Mouse (Mus musculus): ENCODE measurements around the gene Arhgef7.
A peak's percentile ranks its signal among the peaks of the same experiment; 100 is the strongest.

Arhgef7 gene

DNA sequence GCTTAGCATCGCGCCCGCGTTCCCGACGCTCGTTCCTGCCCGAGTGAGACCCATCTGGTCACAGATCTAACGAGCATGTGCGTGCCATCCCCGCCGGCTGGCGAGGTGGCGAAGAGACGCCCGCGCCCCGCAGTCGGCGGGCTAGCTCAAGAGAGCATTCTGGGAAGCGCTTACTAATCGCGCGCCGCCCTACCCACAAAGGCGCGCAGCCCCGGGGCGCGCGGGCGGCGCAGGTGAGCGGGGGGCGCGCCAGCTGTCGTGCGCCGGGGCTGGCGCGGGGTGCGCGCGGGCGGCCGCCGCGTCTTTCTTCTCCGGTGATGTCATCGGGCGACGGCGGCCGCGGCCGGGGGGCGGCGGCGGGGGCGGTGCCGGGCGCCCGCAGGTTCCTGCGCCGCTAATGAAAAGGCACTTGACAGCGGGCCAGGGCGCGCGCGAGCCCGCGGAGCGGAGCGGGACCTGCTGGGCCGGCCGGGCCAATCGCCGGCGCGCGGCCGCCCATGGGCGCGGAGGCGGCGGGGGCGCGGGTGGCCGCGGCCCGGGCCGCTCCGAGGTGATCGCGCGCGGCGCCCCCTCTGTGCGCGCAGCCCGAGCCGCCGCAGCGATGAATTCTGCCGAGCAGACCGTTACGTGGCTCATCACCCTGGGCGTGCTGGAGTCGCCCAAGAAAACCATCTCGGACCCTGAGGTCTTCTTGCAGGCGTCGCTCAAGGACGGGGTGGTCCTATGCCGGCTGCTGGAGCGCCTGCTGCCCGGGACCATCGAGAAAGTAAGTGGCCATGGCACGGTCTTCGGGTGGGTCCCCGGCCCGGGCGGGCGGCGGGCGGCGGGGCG is at the start of gene Arhgef7:
Arhgef7 (plus strand) TSS at position 71 of the 831 bp plus-strand sequence.
- peak; percentile 78 for DNase-seq (ENCODE audit: low spot score)

DNA sequence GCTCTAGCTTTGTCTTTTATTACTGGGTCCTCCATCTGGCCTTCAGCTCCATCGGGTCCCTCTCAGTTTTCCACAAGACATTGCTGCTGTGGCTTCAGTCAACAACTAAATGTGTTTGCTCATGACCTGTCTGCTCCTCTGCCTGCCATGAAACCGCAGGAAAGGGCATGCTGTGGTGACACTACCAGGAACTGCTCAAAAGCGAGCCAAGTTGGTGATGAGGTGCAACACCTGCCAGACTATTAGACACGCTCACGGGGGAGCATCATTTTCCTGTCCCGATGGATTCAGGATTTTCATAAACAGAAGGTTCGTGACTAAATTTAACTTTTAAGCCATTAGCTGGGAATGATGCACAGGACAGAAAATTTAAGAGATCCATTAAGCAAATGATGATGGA is 43.0 kb upstream of the Arhgef7 start:
- no peak for DNase-seq (ENCODE audit: low spot score)

DNA sequence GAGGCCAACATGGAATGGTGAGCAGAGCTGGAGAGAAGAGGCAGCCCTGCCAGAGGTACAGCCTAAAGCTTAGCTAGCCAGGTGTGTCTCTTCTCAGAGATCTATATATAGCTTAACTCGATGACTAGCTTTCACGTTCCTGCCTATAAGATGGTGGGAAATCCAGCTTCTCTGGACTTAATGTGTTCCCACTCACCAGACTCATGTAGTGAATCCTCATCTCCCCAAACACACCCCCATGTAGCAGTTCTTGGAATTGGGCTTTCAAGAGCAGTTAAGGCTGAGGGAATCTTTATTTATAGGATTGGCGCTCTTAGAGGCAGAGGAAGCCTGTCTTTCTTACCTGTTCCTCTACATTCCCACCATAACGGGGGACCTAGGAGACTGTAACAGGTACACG is 40.3 kb upstream of the Arhgef7 start:
- DNase-seq (ENCODE audit: low spot score), result no peak

DNA sequence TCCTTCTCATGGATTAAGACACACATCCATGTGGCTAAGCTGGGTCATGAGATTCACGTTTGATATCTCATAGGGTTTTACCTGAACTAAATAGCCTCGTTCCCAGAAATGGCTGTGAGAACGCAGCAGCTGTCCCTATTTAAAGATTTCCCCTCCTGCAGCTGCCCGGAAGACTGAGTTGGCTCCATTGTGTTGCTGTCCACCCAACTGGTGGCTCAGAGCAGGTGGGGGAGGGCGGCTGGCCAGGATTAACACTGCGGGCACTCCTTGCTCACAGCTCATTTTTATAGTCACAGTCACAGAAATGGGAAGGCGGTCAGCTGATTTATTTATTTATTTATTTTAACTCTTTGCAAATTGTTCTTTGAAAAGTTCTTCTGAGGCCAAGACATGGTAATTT is 37.6 kb upstream of the Arhgef7 start:
- no peak for DNase-seq (ENCODE audit: low spot score)

DNA sequence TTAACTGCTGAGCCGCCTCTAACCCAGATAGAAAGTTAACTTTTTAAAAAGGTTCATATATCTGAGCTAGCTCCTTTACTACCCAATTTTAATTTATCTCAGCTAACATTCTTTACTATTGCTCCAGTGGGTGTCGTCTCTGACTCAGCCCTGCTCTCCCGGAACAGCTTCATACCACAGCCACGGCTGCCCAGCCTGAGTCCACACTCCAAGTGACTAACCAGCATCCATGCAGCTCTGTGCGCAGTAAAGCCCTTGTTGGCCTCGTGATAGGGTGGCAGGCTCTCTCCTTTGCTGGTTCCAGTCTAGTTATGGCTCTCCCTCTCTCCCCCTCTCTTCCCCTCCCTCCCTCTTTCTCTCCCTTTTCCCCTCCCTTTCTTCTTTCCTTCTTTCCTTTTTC is 36.2 kb upstream of the Arhgef7 start:
- no peak for DNase-seq (ENCODE audit: low spot score)

DNA sequence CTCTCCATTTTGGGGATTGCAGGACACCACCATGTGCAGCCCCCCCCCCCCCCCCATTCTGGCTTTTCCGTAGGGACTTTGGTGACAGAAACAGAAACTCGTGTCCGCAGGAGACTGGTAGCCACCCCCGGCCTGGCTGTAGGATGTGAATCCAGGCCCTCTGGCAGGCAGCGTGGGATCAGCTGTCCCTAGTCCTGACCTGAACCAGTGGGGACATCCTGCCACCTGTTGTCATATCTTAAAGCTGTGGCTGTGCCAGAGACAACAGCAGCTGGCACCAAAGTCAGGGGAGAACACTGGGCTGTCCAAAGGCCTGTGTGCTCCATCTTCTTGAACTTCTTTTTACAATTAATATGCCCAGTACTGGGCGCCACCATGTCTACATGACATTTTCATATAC is 35.8 kb upstream of the Arhgef7 start:
- DNase-seq (ENCODE audit: low spot score), result no peak

DNA sequence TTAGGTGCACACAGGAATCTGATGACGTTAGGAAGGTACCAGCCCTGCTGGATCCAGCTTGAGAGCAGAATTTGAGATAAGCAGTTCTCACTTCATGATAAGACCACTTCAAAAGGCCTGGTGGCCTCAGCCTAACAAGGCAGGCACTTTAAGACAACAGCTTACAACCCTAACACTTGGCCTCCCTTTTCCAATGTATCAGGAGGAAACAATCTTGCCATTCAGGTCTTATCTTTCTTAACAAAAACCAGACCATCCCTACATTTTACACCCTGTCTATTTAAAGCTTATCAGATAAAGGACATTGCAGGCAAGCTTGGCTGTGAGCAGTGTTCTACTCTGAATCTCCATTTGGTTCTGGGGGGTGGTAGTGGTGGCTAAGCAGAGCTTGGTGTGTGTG is 35.1 kb upstream of the Arhgef7 start:
- no peak for DNase-seq (ENCODE audit: low spot score)

DNA sequence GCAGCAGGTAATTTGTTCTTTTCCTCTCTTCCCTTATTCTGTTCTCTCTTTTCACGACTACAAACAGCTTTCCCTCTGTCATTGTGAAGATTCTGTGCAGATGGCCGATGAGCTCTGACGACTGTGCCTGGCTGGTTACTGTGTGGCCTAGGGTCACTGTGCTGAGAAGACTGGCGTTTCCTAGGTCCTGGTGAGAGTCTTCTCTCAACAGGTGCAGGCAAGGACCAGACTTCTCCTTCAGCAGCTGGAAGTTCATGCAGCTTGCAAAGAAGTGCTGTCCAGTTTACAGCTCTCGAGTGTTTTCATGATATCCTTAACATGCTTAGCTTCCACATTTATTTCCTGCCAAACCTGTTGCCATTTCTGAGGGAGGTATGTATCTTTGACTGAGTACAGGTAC is 33.5 kb upstream of the Arhgef7 start:
- DNase-seq (ENCODE audit: low spot score), result no peak

DNA sequence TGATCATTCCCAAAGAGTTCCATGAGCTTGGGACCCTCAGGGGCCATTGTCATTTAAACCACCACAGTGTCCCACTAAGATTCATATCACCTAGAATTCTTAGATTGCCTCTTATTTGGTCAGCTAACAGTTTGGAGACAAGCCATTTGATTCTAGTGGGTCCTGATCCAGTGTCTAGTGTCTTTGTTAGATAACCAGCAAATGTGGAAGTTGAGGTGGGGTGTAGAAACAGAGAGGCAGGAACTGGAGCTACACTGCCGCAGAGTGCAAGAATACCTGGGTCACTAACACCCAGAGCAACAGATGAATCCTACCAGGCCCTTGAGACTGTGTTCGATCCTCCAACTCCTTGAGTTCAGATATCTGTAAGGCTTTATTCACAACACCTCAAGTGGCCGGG is 31.3 kb upstream of the Arhgef7 start:
- no peak for DNase-seq (ENCODE audit: low spot score)

DNA sequence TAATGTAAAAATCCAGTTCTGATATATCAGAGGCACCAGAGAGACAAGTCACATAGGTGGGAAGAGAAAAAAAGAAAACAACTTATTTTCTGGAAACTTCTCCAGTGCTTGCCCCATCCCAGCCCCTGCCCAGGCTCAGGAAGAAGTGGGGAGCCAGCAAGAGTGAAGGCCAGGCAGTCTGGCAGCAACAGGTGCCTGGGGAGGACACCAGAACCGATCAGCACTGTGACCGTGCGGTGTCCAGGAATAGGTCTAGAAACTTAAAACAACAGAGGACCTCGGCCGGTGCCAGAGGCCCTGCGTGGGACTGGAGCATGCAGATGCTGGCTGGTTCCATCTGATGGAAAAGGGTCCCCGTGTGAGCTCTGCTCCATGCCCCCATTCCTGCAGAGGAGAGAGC is 30.1 kb upstream of the Arhgef7 start:
- DNase-seq (ENCODE audit: low spot score), result no peak

DNA sequence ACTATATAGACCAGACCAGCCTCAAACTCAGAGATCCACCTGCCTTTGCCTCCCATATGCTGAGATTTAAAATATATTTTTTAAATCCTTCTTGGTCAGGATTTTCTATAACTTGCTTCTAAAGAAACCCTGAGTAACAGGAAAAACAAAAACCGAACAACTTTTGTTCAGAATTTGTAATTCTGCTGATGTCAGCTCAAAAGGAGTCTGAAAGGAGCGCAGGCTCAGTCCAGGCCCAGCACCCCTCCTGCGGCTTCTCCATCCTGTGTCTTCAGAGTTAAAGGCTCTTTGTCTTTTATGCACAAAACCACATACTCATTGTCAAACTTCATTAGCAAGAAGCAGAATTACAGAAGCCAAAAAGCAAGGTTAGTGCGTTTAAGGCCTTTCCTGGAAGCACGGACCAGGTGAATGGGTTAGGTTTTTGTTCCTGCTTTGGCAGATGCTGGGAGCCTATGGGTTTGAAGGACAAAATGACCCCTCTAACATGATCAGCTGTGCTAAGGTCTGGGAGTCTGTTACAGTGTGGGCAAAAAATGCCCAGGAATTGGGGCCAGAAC is 28.0 kb upstream of the Arhgef7 start:
- no peak for DNase-seq (ENCODE audit: low spot score)

DNA sequence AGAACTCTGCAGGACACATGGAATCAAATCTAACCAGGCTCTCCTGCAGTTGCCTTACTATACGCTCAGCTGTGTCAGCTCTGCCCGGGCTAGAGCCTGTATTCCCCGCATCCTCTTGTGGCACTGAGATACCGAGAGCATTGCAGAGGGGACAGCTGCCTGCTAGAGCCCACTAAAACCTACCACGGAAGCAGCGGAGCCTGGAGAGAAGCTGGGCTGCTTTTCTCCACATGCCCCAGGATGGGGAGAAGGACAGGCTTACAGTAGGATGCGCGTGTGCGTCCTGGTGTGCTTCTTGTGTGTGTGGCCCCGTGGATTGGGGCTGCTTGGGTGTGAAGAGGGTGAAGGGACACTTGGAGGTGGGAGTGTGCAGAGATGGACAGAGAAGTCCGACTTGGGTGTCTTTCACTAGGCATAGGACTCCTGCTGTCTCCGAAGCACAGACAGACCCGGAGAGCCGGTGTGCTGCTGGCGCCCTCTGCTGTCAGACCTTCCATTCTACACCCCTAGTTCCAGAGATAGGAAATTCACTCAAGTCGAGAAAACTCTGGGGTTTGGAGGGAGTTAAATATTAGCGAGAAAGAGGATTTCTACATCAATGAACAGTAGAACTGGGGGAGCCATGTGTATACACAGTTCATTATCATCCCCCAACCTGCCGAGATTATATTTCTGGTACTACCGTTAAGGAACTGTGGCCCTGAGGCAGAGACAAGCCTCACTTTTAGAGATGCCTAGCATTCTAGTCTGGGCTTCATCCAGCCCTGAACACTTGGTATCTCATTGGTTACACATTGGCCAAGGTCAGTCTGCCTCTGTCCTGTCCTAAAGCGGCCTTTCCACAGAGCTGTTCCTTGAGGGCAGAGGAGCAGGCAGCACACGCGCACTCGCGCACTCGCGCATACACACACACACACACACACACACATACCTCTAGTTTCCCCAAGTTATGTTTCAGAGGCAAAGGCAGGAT is 27.2 kb upstream of the Arhgef7 start:
- DNase-seq (ENCODE audit: low spot score), result peak; percentile 79

DNA sequence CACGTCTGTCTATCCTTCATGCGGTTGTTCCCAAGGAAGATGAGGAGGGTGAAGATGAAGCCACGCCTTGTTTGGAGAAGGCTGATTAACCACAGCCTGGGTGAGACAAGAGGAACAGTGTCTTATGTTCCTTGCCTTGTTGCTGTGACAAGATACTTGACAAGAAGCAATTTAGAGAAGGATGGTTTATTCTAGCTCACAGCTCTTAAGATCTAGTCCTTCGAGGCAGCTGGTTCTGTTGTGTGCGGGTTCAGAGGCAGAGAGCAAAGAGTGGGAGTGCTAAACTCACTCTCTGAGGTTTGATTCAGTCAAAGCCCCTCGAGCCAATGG is 26.5 kb upstream of the Arhgef7 start, which contains the start of gene 1700016D06Rik:
1700016D06Rik (minus strand) TSS at position 31 of the 330 bp plus-strand sequence.
- no peak for DNase-seq (ENCODE audit: low spot score)

DNA sequence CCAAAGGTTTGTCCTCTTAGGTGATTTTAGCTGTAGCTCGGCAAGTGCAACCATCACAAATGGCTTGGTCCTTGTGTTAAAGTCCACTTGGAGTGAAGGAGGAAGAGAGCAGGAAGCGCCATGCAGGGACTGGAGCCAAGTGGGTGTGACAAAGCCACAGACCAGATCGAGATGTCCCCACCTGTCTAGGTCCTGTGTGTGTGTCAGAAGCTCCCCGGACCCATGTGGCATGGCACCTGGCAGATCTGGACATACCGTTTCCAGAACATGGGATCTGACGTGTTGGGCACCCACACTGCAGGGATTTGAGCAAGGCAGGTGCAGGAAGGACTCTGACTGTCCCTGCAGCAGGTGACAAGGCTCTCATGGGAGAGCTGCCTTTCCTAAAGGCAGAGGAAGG is 26.1 kb upstream of the Arhgef7 start:
- DNase-seq (ENCODE audit: low spot score), result no peak

DNA sequence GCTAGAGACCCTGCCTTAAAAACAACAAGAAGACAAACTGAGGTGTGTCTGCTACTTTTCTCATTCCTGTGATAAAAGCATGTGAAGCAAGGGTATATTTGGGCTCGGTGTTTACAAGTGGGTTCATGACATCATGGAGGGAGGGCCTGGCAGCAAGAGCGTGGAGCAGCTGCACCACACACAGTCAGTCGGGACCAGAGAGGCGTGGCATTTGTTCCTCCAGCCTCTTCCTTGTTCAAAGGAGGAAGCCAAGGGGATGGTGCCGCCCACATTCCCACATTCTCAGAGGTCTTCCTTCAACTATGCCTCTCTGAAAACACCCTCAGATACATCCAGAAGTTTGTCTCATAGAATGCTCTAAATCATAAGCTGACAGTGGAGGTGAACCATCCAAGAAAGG is 23.7 kb upstream of the Arhgef7 start:
- no peak for DNase-seq (ENCODE audit: low spot score)

DNA sequence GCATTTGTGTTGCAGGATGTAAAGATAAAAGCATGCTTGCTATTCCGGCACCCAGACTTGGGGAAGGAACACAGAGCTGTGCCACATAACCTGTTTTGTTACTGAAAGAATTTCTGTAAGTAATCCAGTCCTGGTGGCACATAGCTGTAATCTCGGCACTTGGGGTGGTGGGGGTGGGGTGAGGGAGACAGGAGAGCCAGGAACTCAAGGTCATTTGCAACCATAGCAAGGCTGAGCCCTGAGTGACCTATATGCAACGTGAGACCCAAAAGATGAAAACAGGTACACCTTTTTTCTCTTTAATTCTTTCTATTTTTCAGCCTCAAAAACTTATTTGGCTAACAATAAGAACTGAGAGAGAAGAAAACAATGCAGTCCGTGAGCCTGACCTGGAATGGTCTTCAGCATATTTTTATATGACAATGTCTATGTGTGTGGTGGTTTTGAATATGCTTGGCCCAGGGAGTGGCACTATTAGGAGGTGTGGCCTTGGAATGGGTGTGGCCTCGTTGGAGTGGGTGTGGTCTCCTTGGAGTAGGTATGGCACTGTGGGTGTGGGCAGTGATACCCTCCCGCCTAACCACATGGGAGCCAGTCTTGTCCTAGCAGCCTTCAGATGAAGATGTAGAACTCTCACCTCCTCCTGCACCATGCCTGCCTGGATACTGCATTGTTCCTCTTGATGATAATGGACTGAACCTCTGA is 22.7 kb upstream of the Arhgef7 start:
- no peak for DNase-seq (ENCODE audit: low spot score)

DNA sequence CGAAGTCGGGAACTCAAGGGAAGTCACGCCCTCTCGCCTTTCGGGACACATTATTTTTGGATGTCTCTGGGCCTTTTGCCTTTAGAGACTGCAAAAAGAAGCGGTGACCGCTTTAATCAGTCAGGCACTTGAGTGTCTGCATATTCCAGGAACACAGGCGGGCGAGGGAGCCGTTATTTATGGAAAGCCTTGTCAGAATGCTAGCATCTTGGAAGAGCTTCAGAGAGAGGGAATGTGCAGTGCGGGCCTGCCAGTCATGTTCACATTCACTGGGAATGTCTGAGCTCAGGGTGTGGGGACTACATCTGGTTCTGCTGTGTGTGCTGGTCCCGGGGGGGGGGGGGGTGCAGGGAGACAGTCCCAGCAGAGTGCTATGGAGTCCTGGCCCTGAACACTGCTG is 21.7 kb upstream of the Arhgef7 start:
- peak; percentile 28 for DNase-seq (ENCODE audit: low spot score)

DNA sequence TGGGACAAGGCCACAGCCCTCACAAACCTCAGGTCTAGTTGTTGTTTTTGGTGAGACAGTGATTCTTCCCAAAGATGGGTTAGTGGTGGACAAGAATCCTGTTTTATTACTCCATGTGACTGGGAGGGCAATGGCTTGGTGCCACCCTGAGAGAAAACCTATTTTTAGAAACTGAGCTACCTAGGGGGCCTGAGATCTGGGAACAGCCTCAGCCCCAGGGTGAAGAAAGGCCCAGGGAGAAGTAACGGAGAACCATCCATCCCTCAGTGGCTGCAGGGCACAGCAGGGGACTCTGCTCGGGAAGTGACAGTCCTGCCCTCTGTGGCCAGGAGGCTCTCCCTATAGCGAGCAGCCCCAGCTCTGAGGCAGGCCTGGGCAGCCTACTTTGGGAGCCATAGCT is 19.8 kb upstream of the Arhgef7 start:
- DNase-seq (ENCODE audit: low spot score), result no peak

DNA sequence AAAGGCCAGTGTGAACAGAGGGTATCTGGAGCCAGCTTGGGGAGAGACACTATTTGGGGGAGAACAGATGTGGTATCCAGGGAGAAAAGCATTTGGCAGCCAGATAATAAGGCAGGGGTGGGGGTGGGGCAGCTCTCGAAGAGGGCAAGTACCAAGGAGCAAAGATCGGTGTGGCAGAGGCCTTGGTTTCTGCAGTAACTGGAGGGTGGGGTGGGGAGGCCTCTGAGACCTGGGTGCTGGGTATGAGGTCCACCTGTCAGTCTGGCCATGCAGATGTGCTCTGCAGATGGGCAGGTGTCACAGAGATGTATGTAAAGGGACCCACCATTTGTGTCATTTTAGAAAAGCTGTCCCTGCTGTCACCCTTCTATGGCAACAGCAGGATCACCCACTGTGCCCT is 18.7 kb upstream of the Arhgef7 start:
- no peak for DNase-seq (ENCODE audit: low spot score)

DNA sequence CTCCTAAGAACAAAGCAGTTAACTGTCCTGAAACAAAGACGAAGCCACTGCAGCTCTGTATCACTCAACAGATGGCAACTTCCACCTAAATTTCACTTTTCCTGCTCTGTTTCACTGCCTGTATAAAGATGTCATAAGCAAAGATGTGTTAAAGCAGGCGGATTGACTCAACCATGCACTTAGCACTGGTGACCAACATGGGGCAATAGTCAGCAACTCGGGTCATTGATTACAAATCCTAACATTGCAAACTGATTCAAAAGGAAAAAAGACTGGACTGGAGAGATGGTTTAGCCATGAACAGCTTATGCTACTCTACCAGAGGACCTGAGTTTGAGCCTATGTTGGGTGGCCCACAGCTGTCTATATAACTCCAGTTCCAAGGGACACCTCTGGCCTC is 18.0 kb upstream of the Arhgef7 start:
- no peak for DNase-seq (ENCODE audit: low spot score)

DNA sequence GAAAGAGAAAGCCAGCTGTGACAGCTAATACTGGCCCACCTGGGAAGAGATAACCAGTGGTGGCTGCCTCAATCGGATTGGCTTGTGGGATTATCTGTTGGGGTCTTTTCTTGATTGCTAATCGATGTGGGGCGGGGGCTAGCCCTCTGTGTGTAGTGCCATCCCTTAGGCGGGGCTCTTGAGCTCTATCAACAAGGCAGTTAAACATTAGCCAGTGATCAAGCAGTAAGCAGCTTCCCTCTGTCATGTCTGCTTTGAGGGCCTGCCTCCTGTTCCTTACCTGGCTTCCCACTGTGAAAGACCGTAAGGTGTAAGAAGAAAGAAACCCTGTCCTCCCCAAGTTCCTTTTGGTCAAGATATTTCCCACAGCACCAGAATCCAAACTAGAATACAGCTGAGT is 17.1 kb upstream of the Arhgef7 start:
- DNase-seq (ENCODE audit: low spot score), result no peak

DNA sequence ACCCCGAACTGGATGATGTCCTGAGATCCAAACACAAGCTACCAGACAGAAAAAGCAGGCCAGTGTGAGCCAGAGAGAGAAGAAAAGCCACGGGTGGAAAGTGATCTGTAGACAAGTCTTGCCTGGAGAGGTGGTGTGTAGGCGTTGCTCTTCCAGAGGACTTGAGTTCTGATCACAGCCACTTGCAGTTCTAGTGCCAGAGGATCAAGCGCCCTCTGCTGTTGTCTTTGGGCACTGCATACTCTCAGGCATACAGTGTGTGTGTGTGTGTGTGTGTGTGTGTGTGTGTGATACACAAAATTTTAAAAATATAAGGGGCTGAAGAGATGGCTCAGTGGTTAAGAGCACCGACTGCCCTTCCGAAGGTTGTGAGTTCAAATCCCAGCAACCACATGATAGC is 15.3 kb upstream of the Arhgef7 start:
- no peak for DNase-seq (ENCODE audit: low spot score)
